Mouse (Mus musculus) hindbrain, embryonic 16.5 days (tissue): Measurements from ENCODE around the gene Wnt11. TPM values are rescaled to one million over a fixed set of nuclear protein-coding genes. Genes with fewer than 3 reads are reported as not detected.

Experiments
- ATAC-seq: fragments of 200-750 bp; cut with Nextera tagmentation; 2 replicates; pipeline ENCODE4 v1.8.0; 2017; ENCODE audit warnings: moderate TSS enrichment, moderate library complexity
- H3K27ac ChIP-seq: fragments of 300-500 bp; sonication (generic); 2 replicates; pipeline ENCODE4 v1.5.1; 2014; ENCODE audit warnings: low read depth, mild to moderate bottlenecking, control low read depth, low read length, moderate library complexity
- H3K27me3 ChIP-seq: fragments of 300-500 bp; sonication (generic); replicated peaks from 2 replicates; pipeline ENCODE4 v1.6.1; 2014; ENCODE audit warnings: low read length; ENCODE audit not compliant: control insufficient read depth, insufficient read depth
- H3K36me3 ChIP-seq: fragments of 300-500 bp; sonication (generic); 2 replicates; pipeline ENCODE4 v1.6.1; 2014; ENCODE audit warnings: mild to moderate bottlenecking, low read length, moderate library complexity, mixed read lengths; ENCODE audit not compliant: control insufficient read depth, insufficient read depth
- H3K4me1 ChIP-seq: fragments of 300-500 bp; sonication (generic); 2 replicates; pipeline ENCODE4 v1.6.1; 2014; ENCODE audit warnings: low read depth, low read length; ENCODE audit not compliant: control insufficient read depth, insufficient read depth
- H3K4me2 ChIP-seq: fragments of 300-500 bp; sonication (generic); 2 replicates; pipeline ENCODE4 v1.6.1; 2014; ENCODE audit warnings: mild to moderate bottlenecking, low read length, control low read depth, moderate library complexity
- H3K4me3 ChIP-seq: fragments of 300-500 bp; sonication (generic); 2 replicates; pipeline ENCODE4 v1.5.1; 2014; ENCODE audit warnings: mild to moderate bottlenecking, low read length, control low read depth, moderate library complexity
- H3K9ac ChIP-seq: fragments of 300-500 bp; sonication (generic); 2 replicates; pipeline ENCODE4 v1.6.1; 2014; ENCODE audit warnings: low read depth, mild to moderate bottlenecking, control low read depth, low read length, moderate library complexity
- H3K9me3 ChIP-seq: fragments of 300-500 bp; sonication (generic); 2 replicates; pipeline ENCODE4 v1.6.1; 2014; ENCODE audit warnings: mild to moderate bottlenecking, low read length, moderate library complexity; ENCODE audit not compliant: control insufficient read depth
- WGBS: fragments of 180-500 bp; shearing (Covaris S2); extraction: QIAGEN DNeasy Blood & Tissue Kit; methylation state at CpG from one replicate; pipeline ENCODE4 v1.1.7; 2014; 5-methylcytosine and 5-hydroxymethylcytosine counted together
- polyA plus RNA-seq: library from polyadenylated mRNA; unstranded; fragments of >200 nt; fragmentation: Nextera tagmentation; extraction: Ambion mirVana; gene quantifications from 2 replicates; pipeline ENCODE4 v1.2.1, GENCODE M21; 2015

Wnt11 gene
- polyA plus RNA-seq, 1 experiment from 2014 or later: 2.7 TPM

GRCm38 (mm10) chr7:98887811-98888261 is 52.9 kb downstream of the Wnt11 start:
- Histone ChIP-seq H3K9ac (no peak overlapping the region), H3K27me3 (no peaks in the 10 kb centered on the region), H3K4me1 (peaks cover 26% of the 10 kb centered on the region), H3K36me3 (no peaks in the 10 kb centered on the region), H3K27ac (peak overlapping the region; percentile 61), H3K4me2 (no peak overlapping the region), H3K9me3 (no peaks in the 10 kb centered on the region), H3K4me3 (no peak overlapping the region)
- peak; percentile 79 for ATAC-seq
- 36% methylated on average over 18 of the region's 22 CpGs for WGBS

GRCm38 (mm10) chr7:98888810-98889209 is 53.9 kb downstream of the Wnt11 start:
- Histone ChIP-seq H3K9me3 (no peaks in the 10 kb centered on the region), H3K27ac (peak overlapping the region; percentile 61), H3K27me3 (no peaks in the 10 kb centered on the region), H3K4me3 (no peak overlapping the region), H3K36me3 (no peaks in the 10 kb centered on the region), H3K9ac (no peak overlapping the region), H3K4me1 (peaks cover 26% of the 10 kb centered on the region), H3K4me2 (no peak overlapping the region)
- 32% methylated on average over 5 of the region's 5 CpGs for WGBS
- peak; percentile 71 for ATAC-seq

GRCm38 (mm10) chr7:98889211-98889610 is 54.3 kb downstream of the Wnt11 start:
- no peak overlapping the region for H3K4me3 ChIP-seq
- H3K27ac ChIP-seq: peak overlapping the region; percentile 63
- 20% methylated on average over 7 of the region's 7 CpGs for WGBS
- no peaks in the 10 kb centered on the region for H3K9me3 ChIP-seq
- no peak overlapping the region for H3K4me2 ChIP-seq
- H3K4me1 ChIP-seq: peaks cover 26% of the 10 kb centered on the region
- H3K27me3 ChIP-seq: no peaks in the 10 kb centered on the region
- H3K9ac ChIP-seq: no peak overlapping the region
- peak; percentile 59 for ATAC-seq
- no peaks in the 10 kb centered on the region for H3K36me3 ChIP-seq

GRCm38 (mm10) chr7:98893144-98893543 is 58.2 kb downstream of the Wnt11 start:
- no peaks in the 10 kb centered on the region for H3K36me3 ChIP-seq
- H3K9ac ChIP-seq: no peak overlapping the region
- no peak overlapping the region for H3K4me3 ChIP-seq
- no peaks in the 10 kb centered on the region for H3K9me3 ChIP-seq
- 91% methylated on average over 5 of the region's 5 CpGs for WGBS
- peaks cover 23% of the 10 kb centered on the region for H3K4me1 ChIP-seq
- H3K27ac ChIP-seq: no peak overlapping the region
- no peaks in the 10 kb centered on the region for H3K27me3 ChIP-seq
- ATAC-seq: no peak
- H3K4me2 ChIP-seq: no peak overlapping the region

GRCm38 (mm10) chr7:98894305-98894704 is 59.4 kb downstream of the Wnt11 start:
- peaks cover 11% of the 10 kb centered on the region for H3K4me1 ChIP-seq
- H3K4me2 ChIP-seq: no peak overlapping the region
- H3K36me3 ChIP-seq: no peaks in the 10 kb centered on the region
- H3K9me3 ChIP-seq: no peaks in the 10 kb centered on the region
- H3K4me3 ChIP-seq: no peak overlapping the region
- ATAC-seq: no peak
- no peaks in the 10 kb centered on the region for H3K27me3 ChIP-seq
- H3K27ac ChIP-seq: no peak overlapping the region
- H3K9ac ChIP-seq: no peak overlapping the region
- WGBS: 88% methylated on average over 5 of the region's 5 CpGs

GRCm38 (mm10) chr7:98894768-98895167 is 59.9 kb downstream of the Wnt11 start:
- no peak overlapping the region for H3K9ac ChIP-seq
- no peak for ATAC-seq

GRCm38 (mm10) chr7:98895501-98896095 is 60.7 kb downstream of the Wnt11 start:
- Histone ChIP-seq H3K27ac (no peak overlapping the region), H3K4me3 (no peak overlapping the region), H3K9me3 (no peaks in the 10 kb centered on the region), H3K4me1 (peaks cover 4% of the 10 kb centered on the region; the same call in 1 of the 2 replicates), H3K36me3 (no peaks in the 10 kb centered on the region), H3K4me2 (no peak overlapping the region), H3K9ac (no peak overlapping the region), H3K27me3 (no peaks in the 10 kb centered on the region)
- 63% methylated on average over 10 of the region's 10 CpGs for WGBS
- ATAC-seq: no peak

More at GRCm38 (mm10) chr7:98894768-98895167, 59.9 kb downstream of the Wnt11 start:
- H3K4me1 ChIP-seq: peaks cover 6% of the 10 kb centered on the region
- H3K9me3 ChIP-seq: no peaks in the 10 kb centered on the region
- no peaks in the 10 kb centered on the region for H3K36me3 ChIP-seq
- H3K27me3 ChIP-seq: no peaks in the 10 kb centered on the region
- WGBS: 42% methylated on average over 5 of the region's 5 CpGs
- H3K4me3 ChIP-seq: no peak overlapping the region
- H3K27ac ChIP-seq: no peak overlapping the region
- no peak overlapping the region for H3K4me2 ChIP-seq

GRCm38 (mm10) chr7:98897323-98897722 is 62.4 kb downstream of the Wnt11 start:
- H3K27ac ChIP-seq: no peak overlapping the region
- no peaks in the 10 kb centered on the region for H3K9me3 ChIP-seq
- H3K4me1 ChIP-seq: peaks cover 4% of the 10 kb centered on the region; the same call in 1 of the 2 replicates
- no peaks in the 10 kb centered on the region for H3K36me3 ChIP-seq
- ATAC-seq: no peak
- H3K9ac ChIP-seq: no peak overlapping the region
- no peaks in the 10 kb centered on the region for H3K27me3 ChIP-seq
- H3K4me2 ChIP-seq: no peak overlapping the region
- H3K4me3 ChIP-seq: no peak overlapping the region
- WGBS: 92% methylated on average over 8 of the region's 8 CpGs

- H3K9ac ChIP-seq: no peak overlapping the region
- H3K9me3 ChIP-seq: no peaks in the 10 kb centered on the region
- H3K4me3 ChIP-seq: no peak overlapping the region
- no peak for ATAC-seq
- H3K27ac ChIP-seq: no peak overlapping the region
- no peak overlapping the region for H3K4me2 ChIP-seq
- no peaks in the 10 kb centered on the region for H3K27me3 ChIP-seq
- H3K4me1 ChIP-seq: peaks cover 9% of the 10 kb centered on the region; the same call in 1 of the 2 replicates
- H3K36me3 ChIP-seq: no peaks in the 10 kb centered on the region
- WGBS: 82% methylated on average over 4 of the region's 4 CpGs
Measured at GRCm38 (mm10) chr7:98899815-98900214, 64.9 kb downstream of the Wnt11 start.
